Mouse (Mus musculus) right cerebral cortex, adult 2 months (tissue): ENCODE data around the gene Suclg2.
"Not testable (repeated sequence)": the region's sequence is repeated elsewhere in the genome, so short reads cannot be mapped to it uniquely, and the experiment has no call there.

ENCODE experiments used
- DNase-seq, 2 experiments: peaks; one replicate each; pipeline ENCODE4 v3.0.0; 2021 to 2022; ENCODE audit warnings: low spot score in 2 of 2

Suclg2 gene

GRCm38 (mm10) chr6:95621821-95622220 is 96.8 kb downstream of the Suclg2 start:
- DNase-seq, result peak; percentile 7 to 23

DNA sequence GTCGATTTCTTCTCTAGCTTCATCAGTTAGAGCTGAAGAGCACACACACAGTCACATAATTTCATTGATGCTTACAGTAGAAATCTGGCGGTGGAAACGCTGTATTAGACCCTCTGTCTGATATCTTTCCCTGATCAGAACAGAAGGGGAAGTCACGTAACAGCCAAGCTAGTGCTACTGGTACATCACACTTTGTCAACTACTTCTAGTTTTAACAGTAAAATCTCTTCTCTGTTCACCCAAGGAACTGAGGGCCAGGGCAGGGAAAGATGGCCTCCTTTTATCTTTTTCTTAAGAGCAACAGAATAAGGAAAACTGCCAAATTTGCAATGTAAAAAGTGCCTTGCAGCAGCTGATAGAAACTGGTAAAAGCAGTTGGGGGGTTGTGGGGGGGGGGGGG is 97.8 kb downstream of the Suclg2 start:
- no peak for DNase-seq

DNA sequence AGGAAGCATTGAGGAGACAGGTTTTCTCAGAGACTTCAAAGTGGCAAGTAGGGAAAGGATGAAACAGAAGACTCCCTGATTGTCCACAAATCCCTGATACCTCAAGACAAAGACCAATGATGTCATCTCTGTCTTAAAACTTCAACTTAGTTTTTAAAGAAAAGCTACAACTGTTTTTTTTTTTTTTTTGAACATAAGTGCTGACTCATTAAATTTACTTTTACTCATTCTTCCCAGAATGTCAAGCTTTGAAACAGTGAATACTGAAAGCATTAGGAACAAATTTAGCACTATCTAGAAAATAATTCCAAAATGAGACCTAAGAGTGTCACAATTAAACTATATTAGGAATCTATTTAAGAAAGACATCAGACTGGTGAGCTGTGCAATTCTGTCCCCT is 98.8 kb downstream of the Suclg2 start:
- no peak for DNase-seq

DNA sequence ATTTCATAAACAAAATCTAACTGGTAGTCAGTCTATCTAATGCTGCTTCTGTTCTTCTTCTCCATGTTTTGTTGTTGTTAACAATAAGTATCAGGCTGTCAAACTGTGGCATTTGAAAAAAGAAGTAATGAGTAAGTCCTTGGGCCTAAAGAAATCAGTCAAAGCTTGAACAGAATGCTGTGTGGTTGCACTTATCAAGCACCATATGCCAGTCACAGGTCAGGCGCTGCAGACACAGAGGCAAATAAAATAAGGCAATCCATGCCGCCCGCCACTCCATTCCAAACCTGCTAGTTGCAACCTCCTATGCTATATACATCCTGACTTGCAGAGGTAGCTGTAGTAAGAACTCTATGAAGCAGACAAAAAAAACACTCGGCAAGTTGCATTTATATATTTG is 100.2 kb downstream of the Suclg2 start:
- no peak for DNase-seq

DNA sequence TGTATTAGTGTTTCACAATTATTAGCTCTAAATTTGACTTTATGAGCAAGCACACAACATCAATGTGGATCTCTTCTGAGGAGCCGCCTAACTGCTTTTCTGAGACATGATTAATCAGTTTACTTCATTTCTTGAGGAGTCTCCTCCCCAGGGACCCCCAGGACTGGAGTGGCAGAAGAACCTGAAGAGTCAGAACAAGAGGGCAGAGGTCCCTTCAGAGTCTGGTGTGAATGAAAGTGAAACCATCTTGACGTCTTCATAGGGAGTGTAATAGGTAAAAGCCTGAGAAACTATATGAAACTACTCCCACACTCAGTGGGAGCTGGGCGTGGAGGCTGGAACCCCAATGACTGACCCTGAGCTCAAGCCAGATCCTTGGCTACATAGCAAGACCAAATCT is 105.4 kb downstream of the Suclg2 start:
- DNase-seq, result no peak

GRCm38 (mm10) chr6:95612412-95613022 is 106.1 kb downstream of the Suclg2 start:
- DNase-seq, result no peak

DNA sequence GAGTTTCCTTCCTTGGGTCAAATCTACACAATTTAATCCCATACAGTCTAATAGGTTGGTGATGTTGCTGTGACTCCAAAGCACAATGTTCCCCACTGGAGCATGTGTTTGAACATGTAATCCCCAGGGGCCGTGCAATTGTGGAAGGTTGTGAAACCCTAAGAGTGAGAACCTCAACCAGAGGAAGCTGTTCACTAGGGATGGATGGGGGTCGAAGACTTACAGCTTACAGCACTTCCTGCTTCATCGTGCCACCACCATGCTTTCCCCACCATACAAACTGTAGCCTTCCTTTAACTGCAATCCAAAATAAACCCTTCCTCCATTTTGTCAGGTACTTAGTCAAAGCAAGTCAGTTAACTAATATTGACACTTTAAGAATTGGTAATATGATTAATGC is 107.5 kb downstream of the Suclg2 start:
- DNase-seq, result no peak

DNA sequence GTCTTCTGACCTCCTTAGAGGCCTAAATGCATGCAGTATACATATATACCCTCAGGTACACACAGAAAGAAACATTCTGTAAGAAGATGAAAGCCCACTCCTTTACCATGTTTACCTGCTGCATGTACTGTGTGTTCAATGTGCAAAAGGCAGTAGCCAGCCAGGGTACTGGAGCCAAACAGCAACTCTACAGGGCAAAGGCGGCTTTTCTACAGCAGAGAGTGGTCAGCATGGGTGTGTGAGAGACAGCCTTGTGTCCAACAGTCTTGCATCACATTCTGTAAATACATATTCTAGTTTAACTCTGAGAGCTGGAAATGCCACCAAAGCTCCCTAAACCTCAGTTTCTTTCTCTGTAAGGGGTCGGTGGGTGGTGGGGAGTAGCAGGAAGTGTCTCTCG is 110.5 kb downstream of the Suclg2 start:
- no peak for DNase-seq

DNA sequence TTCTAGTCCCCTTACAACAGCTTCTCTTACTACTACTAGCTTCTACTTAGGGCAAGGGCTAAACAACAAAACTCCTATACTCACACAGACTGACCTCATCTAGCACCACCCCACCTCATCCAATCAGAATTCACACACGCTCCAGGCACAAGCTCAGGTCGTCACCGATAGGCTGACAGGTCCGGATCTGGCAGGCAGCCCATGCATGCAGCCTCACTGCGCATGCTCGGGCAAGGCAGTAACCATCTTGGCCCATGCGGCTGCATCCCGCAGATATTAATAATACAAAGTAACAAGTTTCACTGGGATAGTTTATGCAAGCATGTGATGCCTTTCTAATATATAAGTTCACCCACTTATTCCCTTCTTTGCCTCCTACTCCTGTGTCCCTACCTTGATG is 117.9 kb downstream of the Suclg2 start:
- DNase-seq, result not testable (repeated sequence)

DNA sequence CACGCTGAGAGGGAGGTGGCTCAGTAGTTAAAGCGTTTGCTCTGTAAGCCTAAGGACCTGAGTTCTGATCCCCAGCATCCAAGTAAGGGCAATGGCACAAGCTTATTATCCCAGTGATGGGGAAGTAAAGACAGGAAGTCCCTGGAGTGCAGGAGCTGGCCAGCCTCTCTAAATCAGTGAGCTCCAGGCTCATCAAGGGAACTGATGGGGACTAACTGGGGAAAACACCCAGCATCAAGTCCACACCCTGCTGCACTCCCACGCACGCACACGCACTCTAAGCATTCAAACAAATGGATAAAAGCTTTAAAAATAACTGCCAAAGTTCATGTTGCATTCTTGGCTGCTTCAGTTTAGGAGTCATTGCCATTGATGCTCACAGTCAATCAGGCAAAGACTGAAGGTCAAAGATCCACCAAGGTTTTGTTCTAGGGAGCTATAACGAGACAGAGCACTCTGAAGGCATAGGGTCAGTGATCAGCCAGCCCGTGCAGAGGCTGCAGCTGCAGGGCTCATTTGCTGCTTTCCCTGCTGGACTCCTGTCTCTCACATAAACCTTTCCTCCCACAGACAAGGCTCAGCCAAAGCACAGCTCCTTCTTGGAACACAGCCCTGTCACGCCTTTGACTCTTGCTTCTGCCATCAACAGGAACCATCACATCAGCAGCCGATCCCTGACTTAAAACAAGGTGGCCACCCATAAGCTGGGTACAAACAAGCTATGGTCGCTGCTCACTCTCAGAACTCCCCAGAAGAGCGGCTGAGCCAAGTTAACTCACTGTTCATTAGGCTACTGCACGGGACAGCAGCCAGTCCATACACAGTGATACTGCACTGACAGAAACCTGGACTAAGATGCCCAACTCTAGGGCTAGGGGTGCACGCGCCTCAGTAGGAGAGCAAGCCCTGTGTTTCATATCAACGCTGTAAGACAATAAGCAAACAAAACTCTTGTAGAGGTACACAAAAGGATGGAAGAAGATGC is 121.5 kb downstream of the Suclg2 start:
- DNase-seq, result no peak

DNA sequence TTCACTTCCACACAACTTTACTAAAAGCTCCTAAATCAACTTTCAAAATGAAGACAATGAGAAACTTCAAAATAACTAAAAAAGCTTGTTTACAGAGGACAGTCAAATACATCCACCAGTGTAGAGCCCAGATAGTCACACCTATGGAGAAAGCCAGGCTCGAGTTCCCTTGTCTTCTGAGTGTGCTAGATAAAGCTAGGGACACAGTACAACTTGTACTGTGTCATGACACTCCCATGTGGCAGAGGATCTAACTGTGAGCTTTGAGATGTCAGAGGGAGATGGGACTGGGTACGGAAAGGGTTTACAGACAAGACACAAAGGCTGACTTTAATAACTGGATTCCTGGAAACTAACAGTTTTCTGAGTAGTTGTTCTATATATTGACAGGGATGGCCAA is 122.7 kb downstream of the Suclg2 start:
- DNase-seq, result no peak

DNA sequence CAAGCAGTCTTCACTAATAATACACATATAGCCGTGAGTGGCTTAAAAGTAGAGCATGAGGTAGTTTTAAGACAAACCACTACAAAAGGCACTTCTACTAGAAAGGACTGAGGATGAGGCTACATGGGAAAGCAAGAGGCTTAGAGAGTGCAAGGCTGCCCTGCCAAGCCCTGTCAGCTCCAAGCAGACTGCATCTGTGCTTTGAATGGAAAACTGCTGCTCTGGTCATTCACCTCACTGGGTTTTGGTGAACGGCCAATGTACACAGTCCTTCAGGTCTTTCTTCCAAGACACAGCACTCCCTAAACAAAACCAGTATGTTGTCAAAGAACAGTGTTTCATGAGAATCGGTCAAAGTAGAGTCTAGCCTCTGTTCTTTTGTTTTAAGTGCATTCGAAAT is 124.4 kb downstream of the Suclg2 start:
- no peak for DNase-seq

- DNase-seq, result no peak
These were observed 126.2 kb downstream of the Suclg2 start for GRCm38 (mm10) chr6:95592396-95592795.

DNA sequence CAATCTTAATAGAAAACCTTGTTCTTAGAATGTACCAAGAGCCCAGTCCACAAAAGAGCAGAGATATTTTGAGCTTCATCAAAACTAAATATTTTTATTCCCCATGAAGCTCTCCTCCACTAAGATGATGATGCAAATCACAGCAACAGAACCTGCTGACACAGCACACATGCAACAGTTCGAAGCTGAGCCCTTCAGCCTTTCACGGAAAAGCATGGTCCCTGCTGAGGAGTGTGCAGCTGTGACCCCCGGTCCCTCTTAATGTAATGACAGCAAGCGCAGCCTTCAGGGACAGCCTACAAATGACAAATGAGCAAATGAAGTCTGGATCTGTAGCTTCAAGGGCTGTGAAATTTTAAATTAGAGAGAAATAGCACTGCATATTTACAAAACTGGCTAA is 128.1 kb downstream of the Suclg2 start:
- DNase-seq, result no peak

GRCm38 (mm10) chr6:95587108-95587796 is 131.3 kb downstream of the Suclg2 start:
- no peak for DNase-seq

DNA sequence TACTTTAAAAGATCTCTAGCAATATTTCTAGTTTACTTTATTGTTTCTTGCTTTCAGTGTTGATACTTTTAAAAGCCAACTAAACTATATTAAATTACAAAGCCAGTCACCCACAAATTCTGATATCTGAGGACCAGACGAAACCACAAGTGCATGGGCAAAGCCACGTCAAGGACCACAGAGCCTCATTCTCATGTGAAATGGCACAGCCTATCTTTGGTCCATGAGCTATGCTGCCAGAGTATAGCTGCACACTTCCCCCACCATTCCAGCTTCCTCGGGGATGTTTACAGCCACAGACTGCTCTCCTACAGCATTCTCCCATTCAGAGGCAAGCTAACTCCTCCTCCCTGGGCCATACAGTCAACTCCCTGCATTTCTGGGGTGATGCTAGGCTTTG is 136.7 kb downstream of the Suclg2 start:
- DNase-seq, result no peak

DNA sequence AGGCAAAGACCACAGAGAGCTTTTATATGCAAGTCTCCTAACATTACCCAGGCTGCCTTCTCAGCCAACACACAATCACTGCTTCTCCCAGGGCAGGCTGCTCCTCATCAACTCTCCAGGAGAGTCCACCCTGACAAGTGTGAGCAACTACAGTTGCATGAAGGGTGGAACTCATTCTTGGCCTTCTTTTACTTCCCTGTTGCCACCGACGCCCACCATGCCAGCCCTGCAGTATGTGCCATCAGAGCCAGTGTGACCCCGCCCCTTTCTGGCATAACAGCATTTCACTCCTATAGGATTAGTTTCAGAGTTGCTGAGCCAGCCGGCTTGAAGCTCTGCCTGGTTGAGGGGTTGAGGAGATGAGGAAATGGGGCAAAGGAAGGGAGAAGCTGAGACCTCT is 138.8 kb downstream of the Suclg2 start:
- no peak for DNase-seq

- DNase-seq, result no peak
These were observed 143.1 kb downstream of the Suclg2 start for GRCm38 (mm10) chr6:95575531-95575930.

- DNase-seq, result no peak
These were observed 143.7 kb downstream of the Suclg2 start for GRCm38 (mm10) chr6:95574867-95575266.

GRCm38 (mm10) chr6:95574389-95574788 is 144.2 kb downstream of the Suclg2 start:
- DNase-seq, result no peak

GRCm38 (mm10) chr6:95573035-95573759 is 145.4 kb downstream of the Suclg2 start:
- no peak for DNase-seq

DNA sequence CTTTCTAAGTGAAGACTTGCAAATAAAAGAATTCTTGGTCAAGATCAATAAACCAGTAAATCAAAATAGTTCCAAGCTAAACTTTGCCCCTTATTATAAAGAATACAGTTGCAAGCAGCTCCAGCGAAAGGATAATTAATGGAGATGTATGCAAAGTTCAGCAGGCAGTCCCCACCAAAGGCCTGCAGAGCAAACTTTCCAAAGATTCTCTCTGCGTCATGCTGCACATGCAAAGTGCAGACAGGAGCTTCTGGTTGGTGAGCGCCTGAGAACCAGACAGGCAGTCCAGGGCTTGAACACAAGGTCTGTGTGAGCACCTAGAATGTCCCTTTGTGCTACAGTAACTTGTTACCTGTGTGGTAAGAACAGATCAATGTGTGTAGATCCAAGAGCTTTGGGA is 147.0 kb downstream of the Suclg2 start:
- no peak for DNase-seq
